Mouse (Mus musculus) telencephalon, adult 2 months (tissue): Measurements from ENCODE around the gene Zbed5.
A peak's percentile ranks its signal among the peaks of the same experiment; 100 is the strongest.
"Not testable (repeated sequence)": the region's sequence is repeated elsewhere in the genome, so short reads cannot be mapped to it uniquely, and the experiment has no call there.

Source experiments
- DNase-seq: peaks from one replicate; pipeline ENCODE4 v3.0.0-alpha.2; 2011; ENCODE audit warnings: low read depth, low spot score

The Zbed5 gene

DNA sequence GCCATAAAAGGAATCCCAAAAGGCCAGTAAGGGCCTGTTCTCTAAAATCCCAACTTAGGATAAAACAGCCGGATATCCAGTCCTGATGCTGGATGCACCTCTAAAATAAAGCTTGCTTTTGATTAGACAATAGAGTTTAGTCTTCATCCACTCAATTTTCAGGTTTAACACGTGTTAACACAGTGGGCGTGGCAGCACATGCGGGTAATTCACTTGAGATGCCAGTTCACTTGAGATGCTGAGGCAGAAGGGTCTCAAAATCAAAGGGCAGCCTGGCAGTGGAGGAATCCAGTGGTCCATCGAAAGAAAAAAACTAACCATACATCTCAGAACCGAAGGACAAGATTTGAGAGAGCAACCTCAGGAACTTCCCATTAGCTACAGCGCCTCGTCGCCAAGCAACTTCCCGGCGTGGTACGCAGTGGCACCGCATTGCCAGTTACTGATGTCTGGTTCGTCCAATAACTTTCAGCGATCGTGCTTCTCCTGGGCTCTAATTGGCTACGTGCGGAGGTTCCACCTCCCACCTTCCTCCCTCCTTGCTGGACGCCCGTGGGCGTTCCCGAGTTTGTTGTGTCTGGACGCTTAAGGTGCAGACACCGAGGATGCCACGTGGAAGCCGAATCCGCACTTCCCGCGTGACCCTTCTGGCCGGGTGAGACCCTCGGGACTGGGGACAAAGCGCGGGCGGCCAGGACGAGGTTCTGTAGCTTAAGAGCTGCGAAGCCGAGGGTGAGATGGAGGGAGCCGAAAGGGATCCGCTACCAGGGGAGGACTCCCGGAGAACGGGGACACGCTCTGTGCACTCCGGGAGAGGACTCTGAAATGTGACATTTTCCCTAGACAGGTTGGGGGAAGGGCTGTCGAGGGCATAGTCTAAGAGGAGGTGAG lies at the start of gene Zbed5:
TSS of gene Zbed5 (plus strand) at position 526 of the 891 bp plus-strand sequence.
- peak; percentile 95 for DNase-seq

DNA sequence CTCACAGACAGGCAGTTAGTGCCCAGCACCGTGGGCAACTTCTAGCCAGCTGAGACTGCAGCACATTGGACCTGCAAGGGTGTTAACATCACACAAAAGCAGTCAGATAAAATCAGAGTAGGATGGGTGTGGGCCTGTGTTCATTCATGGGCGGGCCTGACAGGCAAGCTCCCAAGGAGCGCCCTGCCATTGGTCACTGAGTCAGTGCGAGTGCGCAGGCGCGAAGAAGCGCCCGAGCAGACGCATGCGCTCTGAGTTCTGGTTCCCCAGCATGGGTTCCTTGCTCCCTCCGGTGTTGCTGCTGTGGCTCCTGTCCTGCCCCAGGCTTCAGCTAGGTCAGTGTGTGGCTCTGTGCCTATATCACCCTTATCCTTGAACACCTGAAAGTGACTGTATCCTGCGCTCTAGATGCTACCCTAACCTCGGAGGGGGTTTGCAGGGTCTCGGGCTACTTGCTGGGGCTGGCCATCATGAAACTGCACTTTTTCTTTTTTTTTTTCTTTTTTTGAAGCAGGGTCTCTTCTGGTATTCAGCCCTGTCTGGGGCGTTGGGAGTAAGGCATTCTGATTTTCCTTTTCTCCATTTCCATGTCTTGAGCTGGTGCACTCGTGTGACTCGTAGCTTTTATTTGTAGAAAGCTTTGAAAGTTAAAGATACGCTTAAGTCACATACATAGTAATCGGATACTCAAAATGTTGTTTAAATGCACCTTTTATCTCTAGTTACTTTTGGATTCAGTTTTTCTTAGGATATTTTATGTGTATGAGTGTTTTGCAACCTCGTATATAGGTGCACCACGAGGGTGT lies 48.6 kb upstream of the Zbed5 start, which contains the start of gene Sumf2:
TSS of gene Sumf2 (plus strand) at position 235 of the 806 bp plus-strand sequence.
- DNase-seq: peak; percentile 83

DNA sequence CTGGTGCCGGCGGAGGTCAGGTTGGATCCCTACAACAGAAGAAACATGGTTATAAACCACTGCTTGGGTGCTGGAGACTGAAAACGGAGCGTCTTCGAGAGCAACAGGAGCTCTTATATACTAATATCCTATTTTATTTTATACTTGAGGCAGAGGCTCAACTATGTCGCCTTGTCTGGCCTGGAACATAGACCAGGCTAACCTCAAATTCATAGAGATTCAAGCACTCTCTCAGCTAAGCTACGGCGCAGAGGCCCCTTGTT lies 48.0 kb upstream of the Zbed5 start:
- no peak for DNase-seq

DNA sequence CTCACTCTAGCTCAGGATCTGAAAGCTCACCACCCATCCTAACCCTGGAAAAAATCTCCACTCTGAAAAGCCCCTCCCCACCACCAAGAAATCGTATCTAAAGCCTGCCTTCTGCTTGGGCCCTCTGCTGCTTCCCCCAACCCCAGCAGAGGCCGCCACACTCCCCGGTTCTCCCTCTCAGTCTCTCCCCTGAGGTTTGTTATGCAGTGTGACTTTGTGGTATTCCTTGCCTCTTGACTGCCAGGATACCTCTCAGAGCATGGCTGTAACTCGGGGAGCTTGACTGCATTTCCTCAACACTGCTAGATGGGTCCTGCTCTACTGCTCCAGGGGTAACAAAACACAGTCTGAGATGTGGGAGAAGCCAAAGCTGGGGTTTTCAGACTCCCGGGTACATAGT lies 40.4 kb upstream of the Zbed5 start:
- DNase-seq: no peak

DNA sequence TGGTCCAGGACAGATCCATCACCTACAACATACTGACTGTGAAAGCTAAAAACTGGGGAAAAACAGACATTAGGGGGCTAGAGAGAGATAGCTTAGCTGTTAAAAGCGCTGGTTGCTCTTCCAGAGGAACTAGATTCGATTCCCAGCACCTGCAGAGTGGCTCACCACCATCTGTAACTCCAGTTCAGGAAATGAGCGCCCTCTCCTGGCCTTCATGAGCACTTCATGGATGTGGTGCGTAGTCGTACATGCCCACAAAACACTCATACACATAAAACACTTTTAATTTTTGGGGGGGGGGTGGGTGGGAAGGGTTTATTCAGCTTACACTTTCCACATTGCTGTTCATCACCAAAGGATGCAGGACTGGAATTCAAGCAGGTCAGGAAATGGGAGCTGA lies 39.1 kb upstream of the Zbed5 start:
- DNase-seq: no peak

DNA sequence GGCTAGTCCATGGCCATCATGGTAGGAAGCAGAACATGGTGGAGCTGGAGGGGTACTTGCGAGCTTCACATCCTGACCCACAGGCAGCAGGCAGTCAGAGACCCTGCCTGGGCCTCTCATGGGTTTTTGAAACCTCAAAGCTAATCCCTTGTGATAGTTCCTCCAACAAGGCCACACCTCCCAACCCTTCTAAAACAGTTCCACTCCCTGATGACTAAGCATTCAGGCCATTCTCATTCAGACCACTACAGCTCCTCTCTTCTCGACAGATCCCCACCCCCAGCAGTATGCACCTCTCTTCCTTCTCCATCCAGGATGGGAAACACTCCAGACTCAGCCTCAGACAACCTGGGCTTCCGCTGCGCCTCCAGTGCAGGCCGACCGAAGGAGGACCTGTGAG lies 33.2 kb upstream of the Zbed5 start:
- no peak for DNase-seq

DNA sequence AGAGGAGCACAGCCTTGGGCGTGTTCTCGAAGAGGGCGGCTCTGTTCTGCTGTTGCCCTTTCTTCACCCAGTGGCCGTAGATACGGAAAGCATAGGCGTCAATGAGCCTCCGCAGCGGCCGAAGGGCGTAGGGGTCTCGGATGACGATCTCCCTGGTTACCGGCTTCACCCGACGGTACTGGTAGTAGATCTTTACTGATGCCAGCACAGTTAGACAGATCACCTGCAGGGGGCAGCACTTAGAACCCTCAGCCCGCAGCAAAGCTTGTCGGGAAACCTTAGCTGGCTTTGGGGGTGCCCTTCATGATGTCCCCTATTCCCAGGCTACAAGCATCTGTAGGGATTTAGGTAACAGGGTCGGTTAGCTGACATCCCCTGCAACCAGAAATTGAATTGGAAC lies 31.1 kb upstream of the Zbed5 start:
- DNase-seq: no peak

DNA sequence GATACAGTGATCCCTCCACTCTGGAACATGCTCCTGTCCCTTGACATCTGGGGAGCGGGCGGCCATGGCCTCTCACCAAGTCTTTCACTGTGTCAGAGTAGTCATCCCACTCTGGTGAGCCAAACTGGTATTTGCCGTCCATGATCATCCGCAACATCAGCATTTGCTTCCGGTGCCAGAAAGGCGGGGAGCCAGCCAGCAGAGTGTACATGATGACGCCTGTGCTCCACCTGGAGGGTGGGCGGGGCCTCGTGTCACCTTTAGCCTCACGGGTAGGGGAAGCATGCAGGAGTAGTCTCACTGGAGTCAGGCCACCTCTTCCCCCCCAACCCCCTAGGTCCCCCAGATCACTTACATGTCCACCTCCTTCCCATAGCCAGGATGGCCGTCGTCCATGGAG lies 29.7 kb upstream of the Zbed5 start:
- DNase-seq: no peak

DNA sequence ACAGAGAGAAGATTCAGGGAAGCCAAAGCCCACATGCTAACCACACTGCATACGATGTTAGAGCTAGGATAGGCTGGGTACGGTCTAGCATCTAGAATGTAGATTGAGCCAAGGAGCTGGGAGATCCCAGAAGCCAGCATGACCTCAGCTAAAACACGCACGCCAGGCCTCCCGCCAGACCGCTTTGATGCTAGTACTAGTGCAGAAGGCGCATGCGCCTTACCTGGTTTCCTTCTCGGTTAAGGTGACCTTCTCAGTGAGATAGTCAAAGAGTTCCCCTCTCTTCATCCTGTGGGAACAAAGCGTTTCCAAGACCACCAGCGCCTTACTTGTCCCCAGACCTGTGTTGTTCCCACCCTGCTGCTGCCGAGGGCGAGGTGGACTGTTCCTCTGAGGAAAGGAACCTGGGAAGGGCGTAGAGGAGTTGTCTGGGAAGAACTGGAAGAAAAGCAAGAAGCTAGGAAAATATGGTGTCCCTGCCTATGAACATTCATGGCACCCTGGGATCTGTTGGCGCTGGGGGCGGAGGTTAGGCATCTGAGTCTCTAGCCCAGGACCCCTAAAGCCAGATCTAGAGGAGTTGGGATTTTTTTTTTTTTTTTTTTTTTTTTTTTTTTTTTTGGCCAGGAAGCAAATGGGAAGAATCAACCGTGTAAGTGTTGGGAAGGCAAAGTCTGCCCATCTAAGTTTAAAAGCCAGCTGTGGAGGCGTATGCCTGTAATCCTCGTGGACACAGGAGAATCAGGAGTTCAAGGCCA lies 26.1 kb upstream of the Zbed5 start:
- DNase-seq: no peak

DNA sequence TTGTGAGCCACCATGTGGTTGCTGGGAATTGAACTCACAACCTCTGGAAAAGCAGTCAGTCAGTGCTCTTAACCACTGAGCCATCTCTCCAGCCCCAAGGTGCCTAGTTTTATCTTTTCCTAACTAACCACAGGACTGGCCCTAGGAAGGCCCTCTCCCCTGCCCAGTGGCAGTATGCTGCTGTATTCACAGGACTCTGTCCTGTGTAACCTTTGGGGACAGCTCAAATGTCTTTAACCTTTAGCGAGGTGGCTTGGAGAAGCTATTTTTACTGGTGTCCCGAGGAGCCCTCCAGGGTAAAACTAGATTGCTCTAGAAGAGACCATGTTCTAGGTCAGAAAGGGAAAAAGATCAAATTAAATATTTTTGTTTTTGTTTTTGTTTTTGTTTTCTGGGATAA lies 24.3 kb upstream of the Zbed5 start:
- DNase-seq: no peak

DNA sequence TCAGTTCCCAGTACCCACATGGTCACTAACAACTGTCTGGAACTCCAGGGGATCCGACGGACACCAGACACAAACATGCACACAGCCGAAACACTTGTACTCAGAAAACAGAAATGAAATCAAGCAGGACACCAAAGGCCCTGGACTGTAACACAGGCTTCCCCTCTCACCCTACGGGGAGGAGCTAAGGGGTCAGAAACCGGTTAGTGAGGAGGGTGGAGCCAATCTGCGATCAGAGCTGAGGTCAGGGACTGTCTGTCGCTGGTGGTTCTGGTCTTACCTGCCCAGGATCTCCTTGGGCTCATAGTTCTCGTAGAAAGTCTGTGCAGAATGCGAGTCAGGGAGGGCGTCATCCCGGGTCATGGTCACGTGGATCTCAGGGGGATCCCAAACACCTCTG lies 21.6 kb upstream of the Zbed5 start:
- DNase-seq: no peak

DNA sequence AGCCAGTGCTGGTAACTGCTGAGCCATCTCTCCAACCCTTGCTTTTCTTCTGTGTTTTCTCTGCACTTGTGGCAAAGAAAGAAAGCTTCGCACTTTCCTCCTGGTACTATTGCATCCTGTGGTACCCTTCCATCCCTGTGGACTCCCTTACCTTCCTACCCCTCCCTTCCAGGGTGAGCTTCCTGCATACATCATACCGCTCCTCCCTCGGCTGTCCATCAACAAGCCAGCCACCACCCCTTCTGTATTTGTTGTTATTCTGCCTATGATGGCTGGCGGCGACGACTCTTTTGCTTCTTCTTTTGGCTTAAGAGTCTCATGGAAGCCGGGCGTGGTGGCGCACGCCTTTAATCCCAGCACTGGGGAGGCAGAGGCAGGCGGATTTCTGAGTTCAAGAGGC lies 20.4 kb upstream of the Zbed5 start:
- no peak for DNase-seq

DNA sequence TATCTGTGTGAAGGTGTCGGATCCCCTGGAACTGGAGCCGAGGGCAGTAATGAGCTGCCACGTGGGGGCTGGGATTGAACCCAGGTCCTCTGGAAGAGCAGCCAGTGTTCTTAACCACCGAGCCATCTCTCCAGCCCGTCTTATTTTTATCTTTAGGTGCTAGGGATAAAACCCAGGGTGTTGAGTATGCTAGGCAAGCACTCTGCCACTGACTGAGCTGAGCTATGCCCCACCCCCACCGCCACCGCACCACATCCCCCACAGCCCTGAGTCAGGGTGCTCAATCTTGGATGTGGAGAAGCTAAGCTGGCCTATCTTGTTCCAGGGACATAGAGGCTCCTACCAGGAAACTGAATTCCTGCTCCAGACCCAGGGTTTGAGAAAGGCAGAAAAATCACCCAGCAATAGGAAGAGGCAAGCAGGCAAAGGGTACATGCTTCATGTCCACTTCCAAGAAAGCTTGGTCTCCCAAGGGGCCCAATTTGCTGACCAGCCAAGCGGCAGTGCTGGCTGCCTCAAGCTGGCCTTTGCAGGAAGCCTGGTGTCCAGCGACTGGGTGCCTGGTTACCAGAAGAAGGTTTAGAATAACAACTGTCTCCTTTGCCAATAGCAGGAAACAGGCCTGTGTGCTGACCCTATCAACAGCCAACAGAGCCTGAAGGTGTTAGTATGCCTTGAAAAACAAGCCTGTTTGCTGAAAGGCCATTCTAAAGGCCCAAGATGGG lies 17.6 kb upstream of the Zbed5 start:
- peak; percentile 16 for DNase-seq

DNA sequence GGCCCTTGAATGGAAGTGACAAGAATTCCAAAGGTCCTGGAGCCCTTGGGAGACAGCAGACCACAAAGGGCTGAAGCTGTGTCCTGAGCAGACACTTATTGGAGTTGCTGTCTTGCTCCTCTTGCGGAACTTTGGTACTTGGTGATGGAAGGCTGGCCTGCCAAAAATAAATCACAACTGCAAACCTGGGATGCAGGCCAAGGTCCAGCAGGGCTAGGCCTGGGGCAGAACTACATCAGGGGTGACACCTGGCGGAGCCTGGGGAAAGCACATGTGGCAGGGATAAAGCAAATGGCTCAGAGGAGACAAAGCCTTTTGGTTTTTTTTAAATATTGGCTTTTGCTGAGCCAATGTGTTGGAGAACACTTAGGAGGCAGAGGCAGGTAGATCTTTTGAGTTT lies 16.6 kb upstream of the Zbed5 start:
- DNase-seq: no peak

DNA sequence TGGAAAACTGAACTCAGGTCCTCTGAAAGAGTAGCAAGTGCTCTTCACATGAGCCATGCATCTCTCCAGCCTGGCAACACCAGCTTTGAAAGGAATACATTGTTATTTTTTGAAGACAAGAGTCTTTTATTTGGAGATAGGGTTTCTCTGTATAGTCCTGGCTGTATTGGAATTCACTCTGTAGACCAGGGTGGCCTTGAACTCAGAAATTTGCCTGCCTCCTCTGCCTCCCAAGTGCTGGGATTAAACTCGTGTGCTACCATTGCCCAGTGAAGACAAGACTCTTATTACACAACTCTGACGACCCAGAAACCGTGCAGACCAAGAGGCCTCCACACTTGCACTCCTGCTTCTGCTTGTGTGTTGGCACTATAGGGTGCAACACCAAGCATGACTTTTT lies 15.6 kb upstream of the Zbed5 start:
- DNase-seq: no peak

DNA sequence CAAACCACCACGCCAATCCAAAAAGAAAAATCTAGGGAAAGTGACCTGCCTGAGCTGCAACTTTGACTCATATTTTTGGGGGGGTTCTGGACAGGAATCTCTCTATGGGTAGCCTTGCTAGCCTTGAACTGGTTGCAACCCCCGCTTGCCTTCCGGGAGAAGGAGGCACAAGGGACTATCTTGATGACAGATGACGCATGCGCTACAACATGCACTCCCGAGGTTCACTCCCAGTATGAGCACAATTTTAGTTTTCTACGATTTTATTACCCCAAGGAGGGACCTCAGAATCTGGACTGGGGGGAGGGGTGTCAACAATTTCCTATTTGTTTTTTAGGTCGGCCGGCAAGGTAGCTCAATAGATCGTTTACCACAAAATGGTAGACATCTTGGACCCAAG lies 9.3 kb upstream of the Zbed5 start:
- DNase-seq: no peak

DNA sequence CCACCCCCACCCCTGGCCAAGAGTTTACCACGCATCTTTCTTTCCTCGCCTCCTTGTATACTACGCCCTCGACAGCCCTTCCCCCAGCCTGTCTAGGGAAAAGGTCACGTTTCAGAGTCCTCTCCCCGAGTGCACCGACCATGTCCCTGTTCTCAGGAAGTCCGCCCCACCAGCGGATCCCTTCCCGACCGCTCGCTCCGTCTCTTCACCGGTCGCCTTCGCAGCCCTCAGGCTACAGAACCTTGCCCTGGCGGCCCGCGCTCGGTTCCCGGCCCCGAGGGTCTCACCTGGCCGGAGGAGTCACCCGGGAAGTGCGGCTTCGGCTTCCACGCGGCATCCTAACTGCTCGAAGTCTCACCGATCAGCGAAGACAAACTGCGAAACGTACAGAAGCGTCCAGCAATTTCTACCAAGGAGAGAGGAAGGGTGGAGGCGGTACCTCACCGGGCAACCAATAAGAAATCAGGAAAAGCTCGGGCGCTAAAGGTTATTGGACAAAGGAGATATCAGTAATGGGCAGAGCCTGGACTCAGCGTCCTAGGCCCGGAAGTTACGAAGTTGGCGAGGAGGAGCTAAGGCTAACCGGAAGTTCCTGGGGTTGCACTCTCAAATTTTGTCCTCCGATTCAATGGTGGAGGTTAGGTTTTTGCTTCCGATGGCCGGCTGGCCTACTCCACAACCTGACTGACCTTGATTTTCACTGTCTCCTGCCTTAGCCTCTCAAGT lies 8.4 kb upstream of the Zbed5 start, which contains the start of gene Chchd2:
TSS of gene Chchd2 (minus strand) at position 560 of the 726 bp plus-strand sequence.
- peak; percentile 99 for DNase-seq

DNA sequence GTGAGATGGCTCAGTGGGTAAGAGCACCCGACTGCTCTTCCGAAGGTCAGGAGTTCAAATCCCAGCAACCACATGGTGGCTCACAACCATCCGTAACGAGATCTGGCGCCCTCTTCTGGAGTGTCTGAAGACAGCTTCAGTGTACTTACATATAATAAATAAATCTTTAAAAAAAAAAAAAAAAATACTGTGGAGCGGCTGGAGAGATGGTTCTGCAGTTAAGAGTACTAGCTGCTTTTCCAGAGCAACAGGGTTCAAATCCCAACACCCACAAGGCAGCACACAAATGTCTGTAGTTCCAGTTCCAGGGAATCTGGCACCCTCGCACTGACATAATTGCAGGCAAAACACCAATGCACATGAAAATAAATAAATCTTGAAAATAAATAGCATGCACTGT lies 5.1 kb upstream of the Zbed5 start:
- not testable (repeated sequence) for DNase-seq

DNA sequence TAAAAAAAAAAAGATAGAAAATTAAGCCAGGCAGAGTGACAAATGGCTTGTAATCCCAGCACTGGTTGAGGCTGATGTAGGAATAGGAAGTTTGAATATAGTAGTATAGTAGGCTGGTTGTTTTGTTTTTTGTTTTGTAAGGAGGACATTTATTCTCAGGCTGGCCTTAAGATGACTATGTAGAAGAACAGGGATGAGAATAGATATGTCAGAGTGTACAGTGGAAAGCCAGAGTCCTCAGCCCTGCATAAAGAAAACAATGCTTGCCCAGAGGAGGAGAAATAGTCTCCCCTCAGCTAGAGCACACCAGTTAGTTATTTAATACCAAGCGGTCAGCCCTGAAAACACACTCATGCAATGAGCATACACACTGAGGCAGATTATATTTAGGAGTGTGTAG lies 2.9 kb downstream of the Zbed5 start, which contains the start of gene Phkg1:
TSS of gene Phkg1 (minus strand) at position 101 of the 400 bp plus-strand sequence.
- DNase-seq: no peak

DNA sequence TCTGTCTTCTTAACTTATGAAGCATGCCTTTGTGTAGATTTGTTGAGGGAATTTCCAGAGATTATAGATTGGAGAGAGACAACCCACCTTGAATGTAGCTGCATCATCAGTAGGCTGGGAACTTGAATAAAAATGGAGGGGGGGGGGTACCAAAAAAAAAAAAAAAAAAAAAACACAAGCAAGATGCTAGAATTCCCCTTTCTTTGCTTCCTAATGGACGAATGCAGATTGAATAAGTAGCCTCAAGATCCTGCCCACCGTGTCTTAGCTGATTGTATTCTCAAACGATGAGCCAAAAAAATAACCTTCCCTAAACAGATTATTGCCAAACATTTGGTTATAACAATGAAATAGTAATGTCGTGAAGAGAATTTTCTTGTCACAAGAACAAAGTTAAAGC lies 12.3 kb downstream of the Zbed5 start:
- no peak for DNase-seq
